Mouse (Mus musculus): ENCODE measurements around the gene F12. TPM values are rescaled to one million over a fixed set of nuclear protein-coding genes. Genes with fewer than 3 reads are reported as not detected.
A peak's percentile ranks its signal among the peaks of the same experiment; 100 is the strongest.

F12 gene
- polyA plus RNA-seq, 1 experiment, result 1.3 TPM

GRCm38 (mm10) chr13:55413333-55413732 is 13.3 kb downstream of the F12 start:
- H3K4me3 ChIP-seq (replicated peaks; ENCODE audit: control insufficient read depth, low read depth, low read length), result no peak overlapping the region
- H3K27ac ChIP-seq (ENCODE audit: control insufficient read depth, insufficient read depth, low read depth, low read length, poor library complexity), result no peak overlapping the region
- WGBS, result 4% methylated on average over 12 of the region's 12 CpGs
- TF ChIP-seq POLR2A (IDR thresholded peaks at IDR 0.05; ENCODE audit: borderline replicate concordance, control insufficient read depth, low read depth, low read length), result no peak
- no peak for TF ChIP-seq CTCF (IDR thresholded peaks at IDR 0.05; ENCODE audit: control insufficient read depth, insufficient read depth, low read length)
- peaks cover 14% of the 10 kb centered on the region for H3K4me1 ChIP-seq (ENCODE audit: control insufficient read depth, insufficient read depth, low read length)

GRCm38 (mm10) chr13:55412643-55413307 is 13.8 kb downstream of the F12 start:
- no peak for TF ChIP-seq POLR2A (IDR thresholded peaks at IDR 0.05; ENCODE audit: borderline replicate concordance, control insufficient read depth, low read depth, low read length)
- TF ChIP-seq CTCF (IDR thresholded peaks at IDR 0.05; ENCODE audit: control insufficient read depth, insufficient read depth, low read length), result no peak
- peaks cover 10% of the 10 kb centered on the region for H3K4me1 ChIP-seq (ENCODE audit: control insufficient read depth, insufficient read depth, low read length)
- WGBS, result 20% methylated on average over 13 of the region's 13 CpGs
- H3K27ac ChIP-seq (ENCODE audit: control insufficient read depth, insufficient read depth, low read depth, low read length, poor library complexity), result 0 out of 2 replicates have a peak overlapping the region, but pooled peaks have one; percentile 4
- no peak overlapping the region for H3K4me3 ChIP-seq (replicated peaks; ENCODE audit: control insufficient read depth, low read depth, low read length)

GRCm38 (mm10) chr13:55411826-55412225 is 14.8 kb downstream of the F12 start:
- no peak overlapping the region for H3K4me3 ChIP-seq (replicated peaks; ENCODE audit: control insufficient read depth, low read depth, low read length)
- no peak overlapping the region for H3K27ac ChIP-seq (ENCODE audit: control insufficient read depth, insufficient read depth, low read depth, low read length, poor library complexity)
- WGBS, result 55% methylated on average over 7 of the region's 7 CpGs
- peaks cover 10% of the 10 kb centered on the region for H3K4me1 ChIP-seq (ENCODE audit: control insufficient read depth, insufficient read depth, low read length)
- no peak for TF ChIP-seq CTCF (IDR thresholded peaks at IDR 0.05; ENCODE audit: control insufficient read depth, insufficient read depth, low read length)
- no peak for TF ChIP-seq POLR2A (IDR thresholded peaks at IDR 0.05; ENCODE audit: borderline replicate concordance, control insufficient read depth, low read depth, low read length)

GRCm38 (mm10) chr13:55408546-55409120 is 18.0 kb downstream of the F12 start:
- H3K4me3 ChIP-seq (replicated peaks; ENCODE audit: control insufficient read depth, low read depth, low read length), result no peak overlapping the region
- H3K27ac ChIP-seq (ENCODE audit: control insufficient read depth, insufficient read depth, low read depth, low read length, poor library complexity), result no peak overlapping the region
- no peak for TF ChIP-seq POLR2A (IDR thresholded peaks at IDR 0.05; ENCODE audit: borderline replicate concordance, control insufficient read depth, low read depth, low read length)
- no peak for TF ChIP-seq CTCF (IDR thresholded peaks at IDR 0.05; ENCODE audit: control insufficient read depth, insufficient read depth, low read length)
- 80% methylated on average over 19 of the region's 19 CpGs for WGBS
- peaks cover 19% of the 10 kb centered on the region for H3K4me1 ChIP-seq (ENCODE audit: control insufficient read depth, insufficient read depth, low read length)

GRCm38 (mm10) chr13:55407341-55407740 is 19.3 kb downstream of the F12 start:
- H3K4me1 ChIP-seq (ENCODE audit: control insufficient read depth, insufficient read depth, low read length), result peaks cover 12% of the 10 kb centered on the region

GRCm38 (mm10) chr13:55405783-55406390 is 20.7 kb downstream of the F12 start:
- peaks cover 12% of the 10 kb centered on the region for H3K4me1 ChIP-seq (ENCODE audit: control insufficient read depth, insufficient read depth, low read length)
- peak overlapping the region; percentile 66 for H3K27ac ChIP-seq (ENCODE audit: control insufficient read depth, insufficient read depth, low read depth, low read length, poor library complexity)
- no peak overlapping the region for H3K4me3 ChIP-seq (replicated peaks; ENCODE audit: control insufficient read depth, low read depth, low read length)
- 8% methylated on average over 13 of the region's 13 CpGs for WGBS
- no peak for TF ChIP-seq POLR2A (IDR thresholded peaks at IDR 0.05; ENCODE audit: borderline replicate concordance, control insufficient read depth, low read depth, low read length)
- TF ChIP-seq CTCF (IDR thresholded peaks at IDR 0.05; ENCODE audit: control insufficient read depth, insufficient read depth, low read length), result 0 out of 2 replicates have a peak, but pooled peaks have one; percentile 2

More at GRCm38 (mm10) chr13:55407341-55407740, 19.3 kb downstream of the F12 start:
- Histone ChIP-seq H3K27ac (ENCODE audit: control insufficient read depth, insufficient read depth, low read depth, low read length, poor library complexity) (no peak overlapping the region), H3K4me3 (replicated peaks; ENCODE audit: control insufficient read depth, low read depth, low read length) (no peak overlapping the region)
- WGBS, result 76% methylated on average over 4 of the region's 4 CpGs
- TF ChIP-seq POLR2A (IDR thresholded peaks at IDR 0.05; ENCODE audit: borderline replicate concordance, control insufficient read depth, low read depth, low read length) (no peak), CTCF (IDR thresholded peaks at IDR 0.05; ENCODE audit: control insufficient read depth, insufficient read depth, low read length) (no peak)

- peaks cover 12% of the 10 kb centered on the region for H3K4me1 ChIP-seq (ENCODE audit: control insufficient read depth, insufficient read depth, low read length)
- TF ChIP-seq CTCF (IDR thresholded peaks at IDR 0.05; ENCODE audit: control insufficient read depth, insufficient read depth, low read length), result peak; percentile 89
- TF ChIP-seq POLR2A (IDR thresholded peaks at IDR 0.05; ENCODE audit: borderline replicate concordance, control insufficient read depth, low read depth, low read length), result no peak
- 6% methylated on average over 11 of the region's 11 CpGs for WGBS
These were observed 21.5 kb downstream of the F12 start for GRCm38 (mm10) chr13:55404853-55405782.

More at GRCm38 (mm10) chr13:55404853-55405782, 21.5 kb downstream of the F12 start:
- Histone ChIP-seq H3K4me3 (replicated peaks; ENCODE audit: control insufficient read depth, low read depth, low read length) (peak overlapping the region; percentile 24), H3K27ac (ENCODE audit: control insufficient read depth, insufficient read depth, low read depth, low read length, poor library complexity) (peak overlapping the region; percentile 66)

Data from bone marrow, adult 2 months (tissue).